Mouse (Mus musculus) layer of hippocampus, adult 9-10 months (tissue): ENCODE measurements around the gene Socs5.

Experiments
- DNase-seq: peaks from one replicate; pipeline ENCODE4 v3.0.0; 2022; ENCODE audit warnings: low spot score

Socs5 gene

GRCm38 (mm10) chr17:87167407-87167806 is 59.9 kb downstream of the Socs5 start:
- no peak for DNase-seq

DNA sequence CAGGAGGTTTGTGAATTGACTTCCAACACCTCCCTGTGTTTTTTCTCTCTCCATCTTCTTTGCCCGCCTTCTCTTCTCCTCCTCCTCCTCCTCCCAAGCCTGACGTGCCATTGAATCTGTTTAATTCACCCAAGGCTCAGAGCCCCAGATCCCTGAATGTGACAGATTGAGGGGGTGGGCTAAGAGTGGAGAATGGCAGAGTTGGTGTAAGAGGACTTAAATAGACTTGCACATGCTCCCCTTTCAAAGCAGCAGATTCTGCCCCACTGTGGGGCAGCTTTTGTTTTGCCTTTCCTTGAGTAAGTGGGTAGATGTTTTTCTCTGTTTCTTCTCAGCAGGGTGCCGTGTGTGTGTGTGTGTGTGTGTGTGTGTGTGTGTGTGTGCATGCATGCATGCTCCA is 61.6 kb downstream of the Socs5 start:
- no peak for DNase-seq

GRCm38 (mm10) chr17:87170364-87170763 is 62.9 kb downstream of the Socs5 start:
- DNase-seq, result no peak

- no peak for DNase-seq
Measured at GRCm38 (mm10) chr17:87172031-87172430, 64.6 kb downstream of the Socs5 start.

DNA sequence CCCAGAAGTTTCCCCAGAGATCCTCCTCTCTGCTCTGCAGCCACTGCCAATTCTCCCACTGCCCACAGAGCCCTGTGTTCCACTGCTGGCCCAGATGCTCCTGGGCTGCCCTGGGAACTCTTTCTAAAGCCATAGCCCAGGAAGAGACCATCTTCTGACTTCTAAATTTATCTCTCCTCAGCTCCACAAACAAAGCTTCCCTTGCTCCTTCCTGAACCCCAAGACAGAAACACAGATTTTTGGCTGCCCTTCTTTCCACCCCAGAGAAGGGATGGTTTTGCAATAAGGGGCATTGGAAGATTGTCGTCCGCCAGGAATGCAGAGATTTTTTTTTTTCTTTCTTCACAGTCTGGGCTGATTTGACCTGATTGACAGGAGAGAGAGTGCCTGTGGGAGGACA is 66.5 kb downstream of the Socs5 start:
- no peak for DNase-seq

GRCm38 (mm10) chr17:87174651-87175331 is 67.3 kb downstream of the Socs5 start:
- DNase-seq, result no peak

- DNase-seq, result no peak
Measured at GRCm38 (mm10) chr17:87176066-87177012, 68.9 kb downstream of the Socs5 start.

DNA sequence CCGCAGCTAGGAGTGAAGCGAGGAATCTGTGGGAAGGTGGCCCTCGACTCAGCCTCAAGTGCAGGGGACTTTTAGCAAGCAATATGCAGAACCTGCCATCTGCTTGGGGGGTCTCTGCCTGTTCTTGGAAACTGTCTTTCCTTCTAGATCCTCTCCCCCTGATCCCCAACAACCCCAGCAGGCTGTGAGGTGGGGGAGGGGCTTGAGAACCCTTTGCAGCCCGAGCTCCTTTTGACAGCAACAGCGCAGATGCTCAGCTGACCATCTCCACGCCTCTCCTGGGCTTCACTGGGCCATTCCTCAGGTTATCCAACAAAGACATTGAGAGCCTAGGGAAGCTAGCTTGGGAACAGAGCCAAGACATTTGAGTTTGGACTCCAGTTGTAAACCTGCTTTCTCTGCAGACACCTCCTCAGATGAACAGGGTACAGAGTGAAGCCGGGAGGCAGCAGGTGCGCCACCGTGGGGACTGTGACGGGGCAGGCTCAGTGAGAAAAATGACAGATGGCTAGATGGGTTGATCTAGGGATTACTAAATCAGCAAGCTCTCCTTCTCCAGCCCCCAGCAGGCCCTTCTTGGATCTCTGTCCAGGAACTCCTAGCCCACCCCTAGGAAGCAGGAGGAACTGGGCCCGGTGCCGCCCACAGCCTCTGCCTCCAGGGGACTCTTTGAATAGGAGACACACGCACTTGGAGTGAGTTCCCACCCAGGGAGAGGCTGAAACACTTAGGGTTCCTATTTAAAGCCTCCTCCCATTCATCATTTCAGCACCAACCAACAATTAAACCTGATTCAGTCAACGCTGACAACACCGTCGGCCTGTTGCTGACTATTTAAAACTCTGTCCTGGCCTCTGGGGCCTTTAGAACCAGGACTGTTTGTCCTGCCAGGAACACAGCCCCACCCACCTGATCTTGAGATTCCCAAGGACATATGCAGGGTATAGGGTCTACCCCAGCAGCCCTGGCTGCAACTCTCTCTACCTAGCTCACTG is 71.4 kb downstream of the Socs5 start:
- DNase-seq, result no peak

- no peak for DNase-seq
Measured at GRCm38 (mm10) chr17:87179939-87180550, 72.6 kb downstream of the Socs5 start.

DNA sequence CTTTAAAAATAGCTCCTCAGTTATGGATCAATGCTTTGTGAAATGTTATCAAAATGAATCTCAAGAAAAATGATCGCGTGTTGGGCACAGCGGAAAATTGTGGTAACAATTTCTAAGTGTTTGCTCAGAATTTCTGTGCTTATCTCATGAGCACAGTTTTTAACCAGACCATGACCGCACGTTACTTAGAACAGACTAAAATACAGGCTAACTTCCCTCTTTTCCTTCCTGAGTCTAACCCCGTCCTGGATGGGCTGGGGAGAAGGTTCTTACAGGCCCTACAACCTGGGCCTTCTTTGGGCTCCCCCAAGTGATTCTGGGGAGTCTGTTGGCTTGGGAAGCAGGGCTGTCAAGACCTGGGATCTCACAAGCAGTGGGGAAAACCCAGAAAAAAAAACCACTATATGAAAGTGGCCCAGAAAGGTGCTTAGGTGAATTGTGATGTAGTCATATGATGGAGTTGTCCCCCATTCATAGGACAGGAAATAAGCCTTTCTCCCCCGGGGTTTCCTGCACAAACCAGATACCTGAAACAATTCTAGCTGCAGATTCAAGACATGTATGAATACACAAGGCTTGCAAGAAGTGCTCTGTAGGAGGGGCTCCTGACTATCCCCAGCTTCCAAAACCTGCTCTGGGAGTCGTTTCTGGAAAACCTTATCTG is 74.3 kb downstream of the Socs5 start:
- no peak for DNase-seq

DNA sequence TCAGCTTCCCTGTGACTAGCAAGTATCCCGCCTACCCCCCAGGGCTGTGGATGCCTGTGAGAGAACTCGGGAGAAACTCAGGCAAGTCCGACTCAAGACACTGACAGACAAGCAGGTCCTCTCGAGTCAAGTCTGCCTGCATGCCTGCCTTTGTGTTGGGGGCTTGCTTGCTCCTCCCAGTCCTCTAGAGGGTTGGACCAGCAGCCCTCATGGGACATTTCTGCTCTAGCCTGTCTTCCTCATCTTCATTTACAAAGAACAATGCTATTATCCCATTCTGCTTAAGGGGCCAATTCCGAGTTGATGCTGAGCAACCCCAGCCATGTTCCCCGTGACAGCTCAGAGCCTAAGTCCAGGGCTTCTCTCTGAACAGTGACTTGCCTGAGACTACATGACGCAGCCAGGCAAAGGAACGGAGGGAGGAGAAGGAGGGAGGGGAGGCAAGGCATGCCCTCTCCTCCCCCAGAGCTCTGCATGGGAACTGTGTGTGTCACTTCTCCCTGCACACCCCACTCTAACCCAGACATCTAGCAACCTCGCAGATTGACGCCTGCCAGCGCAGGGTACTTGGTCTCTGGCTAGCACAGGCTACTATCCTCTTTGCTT is 78.1 kb downstream of the Socs5 start:
- no peak for DNase-seq

- no peak for DNase-seq
Measured at GRCm38 (mm10) chr17:87187005-87187404, 79.5 kb downstream of the Socs5 start.
